Mouse (Mus musculus): ENCODE data around the gene As3mt. TPM values are rescaled to one million over a fixed set of nuclear protein-coding genes. Genes with fewer than 3 reads are reported as not detected.
A peak's percentile ranks its signal among the peaks of the same experiment; 100 is the strongest.
"Not testable (repeated sequence)": the region's sequence is repeated elsewhere in the genome, so short reads cannot be mapped to it uniquely, and the experiment has no call there.

As3mt gene
- polyA plus RNA-seq, 2 experiments from 2014 or later = 6.7 to 8.3 TPM

DNA sequence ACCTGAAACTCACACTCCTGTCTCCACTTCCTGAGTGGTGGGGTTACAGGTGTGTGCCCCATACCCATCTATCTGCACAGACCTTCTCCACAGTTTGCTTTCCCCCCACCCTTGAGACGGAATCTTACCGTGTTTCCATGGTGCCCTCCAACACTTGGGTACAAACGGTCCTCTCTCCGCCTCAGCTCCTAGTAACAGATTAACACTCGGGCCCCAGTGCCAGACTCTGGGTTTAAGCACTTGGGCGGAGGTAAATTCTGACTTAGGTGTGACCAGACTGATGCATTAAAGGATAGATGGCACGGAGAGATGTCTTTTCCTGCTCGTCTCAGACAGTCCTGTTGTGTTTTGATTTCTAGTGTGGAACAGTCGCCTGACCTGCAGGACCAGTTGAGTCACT, 6.1 kb upstream of the As3mt start:
- no peak for ATAC-seq

DNA sequence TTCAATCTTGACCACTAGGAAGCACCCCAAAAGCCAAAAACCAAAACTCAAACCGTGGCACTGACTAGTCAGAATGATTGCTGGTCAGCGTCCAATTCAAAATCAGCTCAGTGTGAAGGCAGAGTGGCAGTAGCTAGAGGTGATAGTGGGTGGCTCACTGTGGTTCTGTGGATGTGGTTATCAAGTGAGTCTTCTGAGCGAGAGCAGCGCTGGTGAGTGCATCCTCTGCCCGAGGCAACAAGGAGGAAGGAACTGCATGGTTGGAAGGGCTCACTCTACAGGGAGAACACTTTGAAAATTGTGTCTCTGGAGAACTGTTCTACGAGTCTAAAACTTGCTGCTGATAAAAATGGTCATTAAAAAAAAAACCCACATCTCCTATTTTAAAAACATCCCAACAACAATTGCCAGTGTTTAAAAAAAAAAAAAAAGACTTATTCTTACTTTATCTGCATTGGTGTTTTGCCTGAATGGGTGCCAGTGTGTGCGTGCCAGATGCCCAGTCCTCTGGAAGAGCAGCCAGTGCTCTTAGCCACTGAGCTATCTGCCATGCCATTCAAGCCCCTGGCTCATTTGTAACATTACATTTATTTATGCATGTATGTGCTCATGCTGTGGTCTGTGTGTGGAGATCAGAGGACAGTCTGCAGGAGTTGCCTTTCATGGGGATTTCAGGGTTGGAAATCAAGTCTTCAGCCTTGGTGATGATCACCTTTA, 1.3 kb upstream of the As3mt start:
- no peak for ATAC-seq

DNA sequence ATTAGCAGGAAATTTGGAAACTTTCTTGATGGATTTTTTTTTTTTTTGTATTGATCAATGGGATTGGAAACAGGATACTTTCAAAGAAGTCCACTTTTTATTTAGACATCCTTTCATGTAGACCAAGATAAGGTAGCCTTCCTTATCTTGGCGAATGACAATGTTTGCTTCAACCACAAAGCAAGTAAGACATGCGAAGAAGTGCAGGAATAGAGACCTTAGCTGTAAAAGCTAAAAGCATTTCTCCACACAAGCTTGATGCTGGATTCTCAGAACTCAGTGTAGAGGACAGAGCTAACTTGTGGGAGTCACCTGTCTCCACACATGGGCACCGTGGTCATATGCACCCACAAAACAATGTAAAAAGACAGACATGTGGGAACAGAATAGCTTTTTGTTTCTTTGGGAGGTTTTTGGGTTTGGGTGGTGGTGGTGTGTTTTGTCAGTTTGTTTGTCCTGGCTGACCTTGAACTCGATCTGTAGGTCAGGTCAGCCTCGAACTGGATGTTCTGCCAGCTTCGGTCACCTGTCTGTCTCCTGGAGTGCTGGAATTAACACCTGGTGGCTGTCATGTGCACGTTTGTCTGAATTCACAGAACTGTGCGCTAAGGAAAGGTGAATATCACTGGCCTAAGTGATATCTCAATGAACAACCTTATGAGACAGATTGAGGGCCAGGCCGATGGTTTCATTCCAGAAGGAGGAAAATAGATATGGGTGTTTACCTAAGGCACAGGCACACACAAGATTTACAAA, 540 bp upstream of the As3mt start:
- ATAC-seq = no peak

DNA sequence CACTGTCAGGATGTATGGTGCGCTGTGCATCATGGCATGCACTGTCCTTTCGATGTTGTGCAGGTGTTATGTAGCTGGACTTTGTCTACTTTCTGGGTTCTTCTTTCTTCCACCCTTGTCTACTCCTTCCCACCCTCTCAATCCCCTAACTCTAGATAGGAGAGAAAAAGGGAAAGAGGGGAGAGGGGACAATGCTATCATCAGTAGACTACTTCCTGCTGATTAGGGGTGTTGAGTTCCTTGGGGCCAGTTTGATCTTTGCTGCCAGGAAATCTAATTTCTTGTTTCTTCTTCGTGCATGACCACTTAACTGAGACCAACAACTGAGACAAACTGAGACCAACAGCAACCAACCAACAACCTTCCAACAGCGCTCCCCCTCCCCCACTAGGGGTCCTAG, 3.4 kb downstream of the As3mt start:
- ATAC-seq = no peak

DNA sequence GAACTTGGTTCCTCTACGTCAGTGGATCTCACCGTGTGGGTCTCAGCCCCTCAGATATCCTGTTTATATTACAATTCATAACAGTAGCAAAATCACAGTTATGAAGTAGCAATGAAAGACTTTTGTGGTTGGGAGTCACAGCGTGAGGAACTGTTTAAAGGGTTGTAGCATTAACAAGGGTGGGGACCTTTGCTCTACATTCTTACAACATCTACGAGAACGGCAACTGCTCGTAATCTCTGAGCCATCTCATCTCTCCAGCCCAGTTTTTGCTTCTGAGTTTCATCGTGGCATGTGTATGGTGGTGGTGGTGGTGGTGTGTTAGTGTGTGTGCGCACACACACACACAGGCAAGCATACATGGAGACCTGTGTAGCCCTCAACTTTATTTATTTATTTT, 7.0 kb downstream of the As3mt start:
- no peak for ATAC-seq

DNA sequence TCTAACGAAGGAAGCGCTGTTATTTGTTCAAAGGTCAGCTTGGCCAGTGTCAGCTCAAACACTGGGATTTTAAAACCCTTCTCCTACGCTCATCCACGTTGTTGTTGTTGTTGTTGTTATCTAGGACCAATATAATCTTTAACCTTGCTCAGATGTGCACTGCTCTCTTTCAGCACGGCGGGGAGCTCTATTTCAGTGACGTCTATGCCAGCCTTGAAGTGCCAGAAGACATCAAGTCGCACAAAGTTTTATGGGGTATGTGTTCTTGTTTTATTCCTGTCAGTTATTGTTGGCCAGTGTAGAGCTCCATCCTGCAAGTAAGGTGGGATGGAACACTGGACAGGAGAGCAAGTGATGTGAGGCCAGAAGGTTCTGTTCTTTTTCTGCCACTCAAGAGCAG, 7.8 kb downstream of the As3mt start:
- no peak for ATAC-seq

DNA sequence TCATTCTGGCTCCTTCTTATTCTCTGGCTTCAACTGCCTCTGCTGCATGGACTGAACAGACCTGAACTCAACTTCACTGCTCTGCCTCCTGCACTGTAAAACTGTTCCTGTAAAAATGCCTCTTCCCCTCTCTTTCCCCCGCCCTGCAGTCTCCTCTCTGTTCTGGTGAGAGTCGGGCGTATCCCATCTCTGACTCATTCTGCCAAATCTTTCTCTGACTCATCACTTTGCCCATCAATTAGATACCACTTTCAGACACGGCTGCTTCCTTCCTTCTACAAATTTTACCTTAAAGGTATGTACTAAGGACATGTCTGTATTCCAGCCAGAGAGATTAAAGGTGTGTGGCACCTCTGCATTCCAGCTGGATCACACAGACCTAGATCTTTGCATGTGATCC, 10.9 kb downstream of the As3mt start:
- ATAC-seq = no peak

DNA sequence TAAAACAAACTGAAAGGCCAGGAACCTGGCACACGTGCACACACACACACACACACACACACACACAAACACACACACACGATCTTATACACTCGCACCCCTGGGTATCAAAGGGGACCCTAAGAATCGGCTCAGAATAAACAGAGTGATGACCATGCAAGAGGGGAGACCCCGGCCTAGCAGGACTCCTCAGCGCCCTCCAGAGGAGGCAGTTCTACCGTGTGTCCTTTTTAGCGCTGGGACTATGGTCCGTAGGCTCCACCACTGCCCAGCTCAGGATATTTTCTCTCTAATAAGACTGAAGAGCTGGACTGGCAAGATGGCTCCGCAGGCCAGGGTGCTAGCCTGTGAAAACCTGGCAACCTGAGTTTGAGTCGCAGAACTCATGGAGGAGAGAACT, 17.2 kb downstream of the As3mt start:
- ATAC-seq = no peak

DNA sequence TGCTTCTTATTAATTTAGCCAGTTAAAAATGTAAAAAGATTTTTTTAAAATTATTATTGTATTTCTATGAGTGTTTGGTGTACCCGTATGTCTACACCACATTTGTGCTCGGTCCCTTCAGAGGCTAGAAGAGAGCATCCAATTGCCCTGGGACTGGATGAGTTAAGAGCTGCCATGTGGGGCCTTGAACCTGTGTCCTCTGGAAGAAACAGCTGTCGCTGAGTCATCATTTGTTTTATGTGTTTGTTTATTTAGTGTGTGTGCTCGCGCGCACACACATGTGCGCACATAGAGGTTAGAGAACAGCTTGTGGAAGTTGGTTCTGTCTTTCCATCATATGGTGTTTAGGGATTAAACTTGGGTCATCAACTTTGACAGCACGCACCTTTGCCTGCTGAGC, 18.9 kb downstream of the As3mt start:
- ATAC-seq = no peak

DNA sequence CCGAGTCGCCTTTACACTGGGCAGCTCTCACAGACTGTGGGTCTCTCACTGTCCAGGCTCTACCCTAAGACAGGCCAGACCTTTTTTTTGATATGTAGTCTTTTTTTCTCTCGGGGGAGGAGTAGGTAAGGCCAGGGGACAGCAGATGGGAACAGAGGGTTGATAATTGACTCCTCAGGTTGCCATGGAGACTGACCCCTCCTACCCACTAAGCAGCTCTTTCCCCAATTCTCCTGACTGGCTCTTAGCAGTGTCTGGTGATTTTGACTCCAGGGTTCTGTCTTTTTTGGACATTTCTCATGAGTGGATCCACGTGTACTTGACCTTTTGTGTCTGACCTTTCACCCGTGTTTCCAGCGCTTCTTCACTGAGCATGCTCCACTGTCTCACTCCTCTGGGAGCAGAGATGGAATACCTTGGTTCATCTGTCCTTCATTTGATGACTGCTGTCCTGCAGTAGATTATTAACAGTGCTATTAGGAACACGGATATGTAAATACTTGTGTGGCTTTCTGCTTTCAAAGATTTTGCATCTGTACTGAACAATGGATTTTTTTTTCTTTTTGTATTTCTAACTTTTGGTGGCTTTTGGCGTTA, 20.0 kb downstream of the As3mt start:
- no peak for ATAC-seq

DNA sequence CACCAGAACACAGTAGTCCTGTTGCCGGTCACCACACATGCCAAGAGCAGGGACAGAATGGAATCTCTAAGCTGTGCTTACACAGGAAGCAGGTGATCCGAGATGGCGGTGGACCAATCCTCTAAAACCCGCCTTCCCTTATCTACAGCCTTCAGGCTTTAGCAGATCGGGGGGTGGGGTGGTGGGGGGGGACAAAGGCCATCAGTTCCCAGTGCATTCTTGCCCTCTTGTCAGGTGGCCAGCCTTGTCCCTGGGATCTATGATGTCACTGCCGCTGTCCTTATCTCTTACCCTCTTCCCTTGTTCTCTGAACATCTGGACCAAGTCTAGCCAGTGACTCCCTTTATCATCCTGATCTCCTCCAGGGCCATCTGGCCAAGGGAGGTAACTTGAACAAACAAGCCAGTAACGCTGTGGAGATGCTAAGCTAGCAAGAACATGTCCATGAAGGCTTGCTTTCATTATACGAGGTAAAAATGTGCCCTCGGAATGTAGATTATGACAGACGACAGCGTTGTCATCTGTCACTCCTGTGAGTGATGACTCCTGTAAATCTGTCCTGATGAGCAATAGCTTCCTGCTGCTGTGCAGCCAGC, 20.8 kb downstream of the As3mt start:
- ATAC-seq = no peak

DNA sequence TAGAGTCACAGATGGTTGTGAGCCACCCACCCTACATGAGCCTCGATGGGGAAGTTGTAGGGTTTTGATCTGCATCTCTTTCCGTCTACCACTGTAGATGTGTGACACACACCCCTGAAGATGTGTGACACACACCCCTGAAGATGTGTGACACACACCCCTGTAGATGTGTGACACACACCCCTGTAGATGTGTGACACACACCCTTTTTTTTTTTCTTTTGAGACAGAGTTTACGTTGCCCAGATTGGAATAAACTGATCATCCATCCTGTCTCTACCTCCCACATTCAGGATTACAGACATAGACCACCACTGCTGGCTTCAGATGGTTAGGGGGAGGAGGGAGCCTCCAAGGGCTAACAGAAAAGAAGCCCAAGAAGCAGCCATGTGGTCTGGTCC, 21.7 kb downstream of the As3mt start:
- ATAC-seq = no peak

DNA sequence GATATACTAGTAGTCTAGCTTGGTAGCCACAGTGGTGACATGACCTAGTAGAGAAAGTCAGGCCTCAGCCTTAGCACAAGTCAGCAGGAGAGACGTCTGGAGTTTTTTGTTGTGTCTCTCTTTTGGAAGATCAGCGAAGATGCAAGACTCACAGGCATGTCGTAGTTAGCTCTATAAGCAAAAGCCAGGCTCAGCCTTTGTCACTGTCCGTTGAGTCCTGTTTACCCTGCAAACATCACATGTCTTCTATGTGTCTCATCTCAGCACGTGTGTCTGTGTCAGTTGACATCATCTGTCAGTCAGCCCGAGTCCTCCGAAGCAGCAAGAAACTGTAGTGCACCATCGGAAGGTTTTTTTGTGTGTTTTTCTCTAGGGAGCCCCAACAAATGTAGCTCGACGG, 24.1 kb downstream of the As3mt start:
- no peak for ATAC-seq

DNA sequence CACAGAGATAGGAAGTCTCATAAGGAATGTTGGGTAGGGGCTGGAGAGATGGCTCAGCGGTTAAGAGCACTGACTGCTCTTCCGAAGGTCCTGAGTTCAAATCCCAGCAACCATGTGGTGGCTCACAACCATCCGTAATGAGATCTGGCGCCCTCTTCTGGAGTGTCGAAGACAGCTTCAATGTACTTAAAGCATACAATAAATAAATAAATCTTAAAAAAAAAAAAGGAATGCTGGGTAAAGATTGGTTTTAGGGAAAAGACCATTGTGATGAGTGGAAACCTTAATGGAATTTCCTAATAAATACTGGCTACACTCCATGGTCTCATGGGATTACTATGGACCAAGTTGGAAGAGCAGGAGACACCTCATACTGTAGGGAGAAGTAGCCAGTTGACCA, 25.4 kb downstream of the As3mt start:
- not testable (repeated sequence) for ATAC-seq

DNA sequence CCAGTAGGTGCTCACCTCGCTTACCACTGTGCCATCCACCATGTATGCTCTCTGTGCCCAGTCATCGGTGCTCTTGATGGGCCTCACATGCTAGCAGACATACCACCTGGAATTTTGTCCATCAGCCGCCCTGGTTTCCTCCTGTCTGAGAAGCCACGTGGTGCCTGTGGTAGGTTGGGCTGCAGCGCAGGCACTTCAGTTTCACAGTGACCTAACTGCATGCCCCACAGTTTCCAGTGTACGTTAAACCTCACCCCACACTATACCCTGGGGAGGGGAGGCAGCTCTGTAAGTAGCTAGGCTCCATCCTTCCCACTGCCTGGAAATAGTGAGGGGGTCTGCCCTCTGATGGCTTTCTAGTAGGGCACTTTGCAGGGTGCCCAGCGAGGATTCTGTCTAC, 26.4 kb downstream of the As3mt start:
- no peak for ATAC-seq

DNA sequence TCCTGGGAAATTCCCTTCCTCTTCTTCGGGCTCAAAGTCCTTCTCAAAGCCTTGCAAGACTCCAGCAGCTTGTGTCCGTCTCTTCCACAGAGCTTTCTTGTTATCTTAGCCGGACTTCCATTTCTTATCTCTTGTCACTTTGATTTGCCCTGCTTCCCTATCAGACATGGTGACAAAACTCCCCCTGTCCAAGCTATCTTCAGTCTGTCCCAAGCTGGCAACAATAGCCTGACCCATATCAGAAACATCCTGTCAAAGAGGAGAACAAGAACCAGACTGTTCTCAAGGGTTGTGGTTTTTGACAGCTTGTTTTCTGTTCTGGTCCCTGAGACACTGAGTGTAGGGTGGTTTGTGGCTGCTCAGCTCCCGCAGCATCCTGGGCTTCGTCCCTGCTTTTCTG, 28.0 kb downstream of the As3mt start:
- no peak for ATAC-seq

DNA sequence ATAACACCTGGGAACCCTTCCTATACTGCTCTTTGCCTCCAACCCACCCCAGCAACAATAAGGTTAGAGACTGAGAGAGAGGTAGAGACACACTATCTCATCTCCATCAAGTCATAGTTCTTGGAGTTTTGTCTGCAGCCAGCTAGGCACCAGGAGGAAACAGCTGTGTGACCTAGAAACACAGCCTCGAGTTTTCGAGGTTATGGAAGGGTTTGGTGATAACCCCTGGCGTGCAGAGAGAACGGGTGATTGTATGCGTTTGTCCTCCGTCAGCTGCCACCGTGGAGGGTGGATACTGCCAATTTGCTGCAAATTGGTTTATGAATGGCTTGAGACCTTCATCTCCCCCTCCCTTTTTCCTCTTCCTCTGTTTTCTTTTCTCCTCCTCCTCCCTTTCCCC, 29.8 kb downstream of the As3mt start:
- ATAC-seq = no peak

DNA sequence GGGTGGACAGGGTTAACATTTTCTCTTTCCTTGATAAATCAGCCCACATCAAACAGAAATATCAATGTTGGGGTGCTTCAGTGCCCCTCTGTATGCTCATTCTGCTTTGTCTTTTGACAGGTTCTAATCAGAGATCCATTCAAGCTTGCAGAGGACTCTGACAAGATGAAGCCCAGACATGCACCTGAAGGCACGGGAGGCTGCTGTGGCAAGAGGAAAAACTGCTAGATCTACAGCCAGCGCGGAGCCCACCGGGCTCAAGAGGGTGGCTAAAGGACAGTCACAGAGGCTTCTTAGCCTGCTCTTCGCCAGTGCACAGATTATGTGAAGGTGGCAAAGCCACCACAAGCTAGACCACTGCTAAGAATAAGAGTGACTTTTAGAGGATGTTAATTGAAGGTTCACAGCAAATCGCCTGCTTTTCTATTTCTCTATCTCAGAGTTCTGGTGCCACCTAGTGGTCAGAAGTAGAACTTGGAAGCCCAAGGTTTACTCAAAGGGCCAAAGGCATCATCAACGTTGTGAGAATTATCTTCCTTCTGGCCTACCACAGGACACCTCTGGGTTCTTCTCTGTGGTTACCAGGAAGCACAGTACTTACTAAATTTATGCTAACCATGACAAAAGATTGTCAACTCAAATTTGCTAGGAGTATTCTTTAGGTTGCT, 33.2 kb downstream of the As3mt start:
- ATAC-seq = peak; percentile 46

DNA sequence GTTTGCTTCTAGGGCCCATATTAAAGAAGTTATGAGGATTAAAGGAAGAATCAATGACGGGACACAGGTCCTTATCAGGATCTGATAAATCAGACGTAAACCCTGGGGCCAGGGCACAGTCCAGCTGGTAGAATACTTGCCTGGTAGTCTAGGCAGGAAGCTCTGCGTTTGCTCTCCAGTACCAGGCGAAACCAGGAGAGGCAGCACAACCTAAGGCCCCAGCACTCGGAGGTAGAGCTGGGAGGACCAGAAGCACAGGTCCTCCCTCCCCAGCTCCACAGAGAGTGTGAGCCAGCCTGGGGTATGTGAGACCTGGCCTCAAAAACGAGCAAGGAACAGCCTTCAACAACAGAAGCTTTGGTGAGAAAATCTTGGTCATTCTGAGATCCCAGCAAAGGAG, 34.3 kb downstream of the As3mt start:
- ATAC-seq = no peak

DNA sequence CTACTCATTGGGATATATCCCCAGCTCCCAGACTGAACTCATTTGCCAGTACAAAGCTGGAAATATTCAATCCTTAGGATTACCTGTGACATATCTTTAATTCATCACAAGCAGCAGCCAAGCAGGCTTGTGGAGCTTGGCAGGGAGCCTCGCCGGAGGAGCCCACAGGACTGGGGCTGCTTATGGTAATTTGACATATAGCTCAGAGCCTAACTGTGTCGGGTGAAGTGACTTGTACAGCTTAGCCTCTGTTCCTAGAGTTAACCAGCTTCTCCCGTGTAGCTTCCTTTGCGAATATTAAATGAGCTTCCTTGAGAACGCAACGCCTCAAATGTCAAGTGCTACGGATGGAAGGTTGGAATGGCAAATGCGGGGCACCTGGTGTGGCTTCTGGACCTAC, 37.4 kb downstream of the As3mt start:
- ATAC-seq = no peak

DNA sequence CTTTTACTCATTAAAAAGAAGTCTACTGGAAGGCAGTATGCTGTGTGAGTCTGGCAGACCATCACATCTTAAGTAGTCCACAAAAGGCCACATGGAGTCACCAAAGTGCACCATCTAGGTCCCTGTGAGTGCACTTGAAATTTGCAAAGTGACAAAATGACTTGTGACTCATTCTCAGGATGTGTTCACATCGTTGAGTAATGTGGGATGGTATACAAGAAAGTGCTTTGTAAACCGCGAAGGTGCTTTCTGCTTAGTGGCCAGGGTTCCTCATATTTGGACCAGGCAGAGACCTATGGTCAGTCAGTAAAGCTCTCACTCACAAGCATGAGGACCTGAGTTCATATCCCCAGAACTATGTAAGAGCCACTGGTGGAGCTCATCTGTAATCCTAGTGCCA, 40.5 kb downstream of the As3mt start:
- ATAC-seq = no peak

DNA sequence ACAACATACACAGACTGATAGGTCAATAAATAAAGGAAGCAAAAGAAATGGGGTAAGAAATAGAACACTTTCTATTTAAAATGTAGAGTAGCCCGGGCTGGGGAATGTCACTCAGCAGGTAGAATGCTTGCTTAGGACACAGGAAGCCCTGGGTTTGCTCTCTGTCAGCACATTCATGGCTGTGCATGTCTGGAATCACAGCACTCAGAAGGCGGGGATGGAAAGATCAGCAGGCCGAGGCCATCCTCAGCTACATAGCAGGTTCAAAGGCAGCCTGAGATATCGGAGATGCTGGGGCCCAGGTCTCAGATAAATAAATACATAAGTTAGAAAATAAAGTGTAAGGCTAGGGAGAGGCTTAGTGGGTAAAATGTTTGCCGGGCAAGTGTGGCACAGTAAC, 45.0 kb downstream of the As3mt start:
- ATAC-seq = no peak

DNA sequence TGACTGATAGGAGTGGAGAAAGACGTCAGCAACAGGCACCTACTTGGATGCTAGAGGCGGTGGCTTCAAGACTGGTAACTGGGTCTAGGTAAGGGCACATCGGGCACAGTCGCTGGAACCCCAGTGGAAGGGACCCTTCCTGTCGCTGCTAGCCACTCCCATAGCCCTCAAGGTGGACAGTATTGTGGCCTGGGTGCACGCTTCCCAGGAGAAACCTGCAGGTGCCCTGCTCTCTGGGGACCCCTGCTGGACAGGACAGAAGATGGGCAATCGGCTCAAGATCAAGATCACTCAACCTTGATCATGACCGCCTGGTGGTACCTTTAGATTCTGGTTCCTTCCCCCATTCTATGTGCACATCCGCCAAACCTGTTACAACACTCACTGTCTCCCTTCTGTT, 47.8 kb downstream of the As3mt start:
- no peak for ATAC-seq

Measured in activated CD4-positive, CD25-positive, alpha-beta regulatory T cell, adult 4 months (primary cell).